ENCODE assay signal across 29 mouse cellular contexts in genomic region chr6:38335264-38335663, GRCm38 (mm10). TPM values are rescaled to one million over a fixed set of nuclear protein-coding genes. Genes with fewer than 3 reads are reported as not detected.
DNase-seq lines count a peak whose midpoint lies in the region; ATAC-seq and TF ChIP-seq lines count a peak whose summit lies in the region.
"Had no signal": no experiment of that assay in that cellular context is flagged by ENCODE, and none has a peak within 500 bp of the region (broad histone marks: within the 10 kb centered on the region; RNA-seq: fewer than 3 reads in every experiment).

No protein-coding gene starts in this region.

- no peak overlapping the region for H3K9ac ChIP-seq in liver, adult 2 months (ENCODE audit: low read depth, low read length)
- H3K9ac ChIP-seq in liver, embryonic 11.5 days (ENCODE audit: low read depth, low read length), result no peak overlapping the region
- no peak overlapping the region for H3K9ac ChIP-seq in intestine, postnatal 0 days (ENCODE audit: low read depth, low read length)
- H3K9ac ChIP-seq in forebrain, embryonic 14.5 days (ENCODE audit: low read length), result no peak overlapping the region
- H3K9ac ChIP-seq: forebrain, embryonic 13.5 days; hindbrain, embryonic 12.5 days; limb, embryonic 15.5 days; lung, embryonic 15.5 days; midbrain, embryonic 12.5 days; neural tube, embryonic 12.5 days had no signal

- H3K27ac ChIP-seq in liver, adult 2 months (replicated peaks; ENCODE audit: insufficient read depth, low read depth, low read length), result peak overlapping the region; percentile 85
- no peak overlapping the region for H3K27ac ChIP-seq in liver, embryonic 11.5 days (ENCODE audit: low read depth, low read length)
- H3K27ac ChIP-seq in intestine, postnatal 0 days (ENCODE audit: low read depth, low read length), result peak overlapping the region; percentile 54; the same call in 1 of the 2 replicates
- peak overlapping the region; percentile 50; the same call in 1 of the 2 replicates for H3K27ac ChIP-seq in small intestine, adult 2 months (ENCODE audit: insufficient read depth, low read depth, low read length)
- H3K27ac ChIP-seq in forebrain, embryonic 14.5 days (ENCODE audit: low read depth, low read length), result no peak overlapping the region
- H3K27ac ChIP-seq: forebrain, embryonic 13.5 days; hindbrain, embryonic 12.5 days; hindbrain, postnatal 0 days; kidney, postnatal 0 days; limb, embryonic 10.5 days; limb, embryonic 15.5 days; lung, embryonic 15.5 days; midbrain, embryonic 12.5 days; neural tube, embryonic 12.5 days had no signal

- WGBS in liver, adult 2 months, result 18% methylated on average over 6 of the region's 6 CpGs
- 78% methylated on average over 6 of the region's 6 CpGs for WGBS in liver, embryonic 11.5 days
- WGBS in intestine, postnatal 0 days, result 34% methylated on average over 6 of the region's 6 CpGs
- 33% methylated on average over 6 of the region's 6 CpGs for WGBS in small intestine, adult 2 months
- WGBS in forebrain, embryonic 14.5 days, result 87% methylated on average over 6 of the region's 6 CpGs

- TF ChIP-seq POLR2A in liver, adult 2 months (IDR thresholded peaks at IDR 0.05; ENCODE audit: extremely low read depth, insufficient read depth, low read length), result no peak
- no peak for TF ChIP-seq POLR2A in small intestine, adult 2 months (IDR thresholded peaks at IDR 0.05; ENCODE audit: low read depth, low read length)

- no peaks in the 10 kb centered on the region for H3K9me3 ChIP-seq in liver, embryonic 11.5 days (ENCODE audit: control insufficient read depth, low read length)
- H3K9me3 ChIP-seq in intestine, postnatal 0 days (ENCODE audit: control insufficient read depth), result no peaks in the 10 kb centered on the region
- no peaks in the 10 kb centered on the region for H3K9me3 ChIP-seq in forebrain, embryonic 14.5 days (replicated peaks; ENCODE audit: control insufficient read depth, low read length)
- H3K9me3 ChIP-seq: forebrain, embryonic 13.5 days; G1E; hindbrain, embryonic 12.5 days; limb, embryonic 10.5 days; limb, embryonic 15.5 days; lung, embryonic 15.5 days; midbrain, embryonic 12.5 days; neural tube, embryonic 12.5 days had no signal

- DNase-seq in liver, adult 2 months (ENCODE audit: extremely low read depth, low read depth, low spot score), result peak; percentile 84
- no peak for DNase-seq in liver, embryonic 11.5 days (ENCODE audit: low spot score)
- no peak for DNase-seq in urinary bladder, postnatal 25 days (ENCODE audit: low spot score)
- no peak for DNase-seq in heart, adult 11 months
- no peak for DNase-seq in forebrain, embryonic 14.5 days (ENCODE audit: low spot score)
- DNase-seq: adrenal gland, postnatal 10 days; cerebellum, adult 11 months; cerebellum, adult 9-10 months; cerebellum, postnatal 36 days; gastrocnemius, postnatal 25 days; heart, adult 18-20 months; heart, postnatal 36 days; kidney, adult 2 months; kidney, postnatal 4 days; thymus, postnatal 4 days had no signal

- H3K27me3 ChIP-seq in liver, adult 2 months (ENCODE audit: control insufficient read depth, insufficient read depth, low read length), result no peaks in the 10 kb centered on the region
- H3K27me3 ChIP-seq in liver, embryonic 11.5 days (replicated peaks; ENCODE audit: control insufficient read depth, insufficient read depth, low read length), result no peaks in the 10 kb centered on the region
- no peaks in the 10 kb centered on the region for H3K27me3 ChIP-seq in intestine, postnatal 0 days (replicated peaks; ENCODE audit: control insufficient read depth, insufficient read depth, low read length)
- H3K27me3 ChIP-seq in small intestine, adult 2 months (ENCODE audit: control insufficient read depth, insufficient read depth, low read length), result no peaks in the 10 kb centered on the region
- no peaks in the 10 kb centered on the region for H3K27me3 ChIP-seq in forebrain, embryonic 14.5 days (replicated peaks; ENCODE audit: control insufficient read depth, insufficient read depth, low read length)
- H3K27me3 ChIP-seq: forebrain, embryonic 13.5 days; hindbrain, embryonic 12.5 days; limb, embryonic 15.5 days; lung, embryonic 15.5 days; midbrain, embryonic 12.5 days; neural tube, embryonic 12.5 days had no signal

- no peak for TF ChIP-seq CTCF in liver, adult 2 months (IDR thresholded peaks at IDR 0.05; ENCODE audit: low read depth, low read length)
- no peak for TF ChIP-seq CTCF in intestine, postnatal 0 days (IDR thresholded peaks at IDR 0.05; ENCODE audit: low read depth)
- TF ChIP-seq CTCF in small intestine, adult 2 months (IDR thresholded peaks at IDR 0.05; ENCODE audit: extremely low read depth, insufficient read length, insufficient replicate concordance, low read depth, low read length), result no peak

- H3K4me3 ChIP-seq in liver, adult 2 months (ENCODE audit: insufficient read depth, low read depth, low read length), result no peak overlapping the region
- no peak overlapping the region for H3K4me3 ChIP-seq in liver, embryonic 11.5 days (ENCODE audit: low read depth, low read length)
- H3K4me3 ChIP-seq in intestine, postnatal 0 days (ENCODE audit: low read depth, low read length), result no peak overlapping the region
- H3K4me3 ChIP-seq in small intestine, adult 2 months (ENCODE audit: low read depth, low read length), result no peak overlapping the region
- H3K4me3 ChIP-seq in forebrain, embryonic 14.5 days (ENCODE audit: low read depth, low read length), result no peak overlapping the region
- H3K4me3 ChIP-seq: forebrain, embryonic 13.5 days; hindbrain, embryonic 12.5 days; limb, embryonic 10.5 days; limb, embryonic 15.5 days; lung, embryonic 15.5 days; midbrain, embryonic 12.5 days; myocyte; neural tube, embryonic 12.5 days had no signal

- peaks cover 20% of the 10 kb centered on the region for H3K4me1 ChIP-seq in liver, adult 2 months (ENCODE audit: control insufficient read depth, insufficient read depth, low read length)
- peaks cover 12% of the 10 kb centered on the region for H3K4me1 ChIP-seq in liver, embryonic 11.5 days (replicated peaks; ENCODE audit: control insufficient read depth, insufficient read depth, low read length)
- 0 out of 2 replicates have a peak, but pooled peaks cover 3% of the 10 kb centered on the region for H3K4me1 ChIP-seq in intestine, postnatal 0 days (replicated peaks; ENCODE audit: control insufficient read depth, insufficient read depth, low read length)
- peaks cover 8% of the 10 kb centered on the region; the same call in 1 of the 2 replicates for H3K4me1 ChIP-seq in small intestine, adult 2 months (ENCODE audit: control insufficient read depth, insufficient read depth, insufficient read length, low read length)
- H3K4me1 ChIP-seq in forebrain, embryonic 14.5 days (ENCODE audit: control insufficient read depth, insufficient read depth, low read length), result no peaks in the 10 kb centered on the region
- H3K4me1 ChIP-seq: forebrain, embryonic 13.5 days; hindbrain, embryonic 12.5 days; limb, embryonic 10.5 days; limb, embryonic 15.5 days; lung, embryonic 15.5 days; midbrain, embryonic 12.5 days; neural tube, embryonic 12.5 days had no signal

- no peak overlapping the region for H3K4me2 ChIP-seq in liver, embryonic 11.5 days
- H3K4me2 ChIP-seq in intestine, postnatal 0 days (replicated peaks; ENCODE audit: low read depth), result peak overlapping the region; percentile 37; the same call in 1 of the 2 replicates
- no peak overlapping the region for H3K4me2 ChIP-seq in forebrain, embryonic 14.5 days (ENCODE audit: low read length)
- H3K4me2 ChIP-seq: forebrain, embryonic 13.5 days; heart, embryonic 11.5 days; hindbrain, embryonic 12.5 days; limb, embryonic 15.5 days; lung, embryonic 15.5 days; midbrain, embryonic 12.5 days; neural tube, embryonic 12.5 days had no signal

- peaks cover 45% of the 10 kb centered on the region for H3K36me3 ChIP-seq in liver, adult 2 months (ENCODE audit: control insufficient read depth, insufficient read depth, low read length)
- peaks cover 50% of the 10 kb centered on the region for H3K36me3 ChIP-seq in liver, embryonic 11.5 days (ENCODE audit: control insufficient read depth, insufficient read depth, low read length)
- H3K36me3 ChIP-seq in intestine, postnatal 0 days (ENCODE audit: control insufficient read depth, insufficient read depth), result peaks cover 72% of the 10 kb centered on the region
- peaks cover 78% of the 10 kb centered on the region for H3K36me3 ChIP-seq in small intestine, adult 2 months (ENCODE audit: control insufficient read depth, insufficient read depth, low read length)
- H3K36me3 ChIP-seq in forebrain, embryonic 14.5 days (ENCODE audit: control insufficient read depth, insufficient read depth, low read length), result no peaks in the 10 kb centered on the region
- H3K36me3 ChIP-seq: hindbrain, embryonic 12.5 days; limb, embryonic 10.5 days; limb, embryonic 15.5 days; lung, embryonic 15.5 days; midbrain, embryonic 12.5 days; neural tube, embryonic 12.5 days had no signal

- ATAC-seq in liver, embryonic 11.5 days (replicated peaks; ENCODE audit: low FRiP score), result no peak
- peak; percentile 70 for ATAC-seq in intestine, postnatal 0 days
- no peak for ATAC-seq in forebrain, embryonic 14.5 days
- ATAC-seq: forebrain, embryonic 13.5 days; hindbrain, postnatal 0 days had no signal

- H3K79me2 ChIP-seq in liver, adult 2 months (ENCODE audit: control insufficient read depth, insufficient read depth, low read length), result no peaks in the 10 kb centered on the region; the same call in 1 of the 2 replicates

RNA-seq across cellular contexts. Expression of gene Zc3hav1, which starts 19.1 kb away (rescaled TPM):
- total RNA-seq in liver, adult 2 months (2014; rRNA removed), result 27.9 and 31.8 TPM in 2 replicates
- 16.3 and 17.0 TPM in 2 replicates for polyA plus RNA-seq in liver, adult 2 months (2012; rRNA removed)
- polyA plus RNA-seq in liver, embryonic 11.5 days (2014; fragmentation: Nextera tagmentation; extraction: Ambion mirVana), result 28.4 and 31.3 TPM in 2 replicates
- polyA plus RNA-seq in intestine, postnatal 0 days (2015; fragmentation: Nextera tagmentation; extraction: Ambion mirVana), result 22.7 and 22.8 TPM in 2 replicates
- polyA plus RNA-seq in small intestine, adult 2 months (2012; rRNA removed), result 14.9 and 34.7 TPM in 2 replicates
- 0.71 and 1.1 TPM in 2 replicates for polyA plus RNA-seq in forebrain, embryonic 14.5 days (2014; fragmentation: Nextera tagmentation; extraction: Ambion mirVana)

RNA-seq across cellular contexts. Expression of gene Zc3hav1l, which starts 36.2 kb away (rescaled TPM):
- 0.18 and 0.27 TPM in 2 replicates for total RNA-seq in liver, adult 2 months (2014; rRNA removed)
- polyA plus RNA-seq in liver, adult 2 months (2012; rRNA removed), result 0.15 and 0.22 TPM in 2 replicates
- 8.3 and 8.9 TPM in 2 replicates for polyA plus RNA-seq in liver, embryonic 11.5 days (2014; fragmentation: Nextera tagmentation; extraction: Ambion mirVana)
- polyA plus RNA-seq in intestine, postnatal 0 days (2015; fragmentation: Nextera tagmentation; extraction: Ambion mirVana), result 1.6 TPM in 2 replicates
- 0.80 and 1.3 TPM in 2 replicates for polyA plus RNA-seq in small intestine, adult 2 months (2012; rRNA removed)
- polyA plus RNA-seq in forebrain, embryonic 14.5 days (2014; fragmentation: Nextera tagmentation; extraction: Ambion mirVana), result 5.3 and 6.1 TPM in 2 replicates

RNA-seq across cellular contexts. Expression of gene Ttc26, which starts 46.0 kb away (rescaled TPM):
- total RNA-seq in liver, adult 2 months (2014; rRNA removed), result 0.47 and 0.65 TPM in 2 replicates
- polyA plus RNA-seq in liver, adult 2 months (2012; rRNA removed), result 0.10 and 0.11 TPM in 2 replicates
- 3.3 and 3.8 TPM in 2 replicates for polyA plus RNA-seq in liver, embryonic 11.5 days (2014; fragmentation: Nextera tagmentation; extraction: Ambion mirVana)
- polyA plus RNA-seq in intestine, postnatal 0 days (2015; fragmentation: Nextera tagmentation; extraction: Ambion mirVana), result 0.71 and 0.85 TPM in 2 replicates
- polyA plus RNA-seq in small intestine, adult 2 months (2012; rRNA removed), result 0.08 and 0.13 TPM in 2 replicates
- polyA plus RNA-seq in forebrain, embryonic 14.5 days (2014; fragmentation: Nextera tagmentation; extraction: Ambion mirVana), result 5.4 and 6.9 TPM in 2 replicates

Comparison
In these comparisons a context has a peak if more than half of its experiments do, and no peak if none do; other contexts are left out.
1. H3K27ac ChIP-seq: peak in liver, adult 2 months (single experiment), intestine, postnatal 0 days (single experiment) and small intestine, adult 2 months (single experiment); none in liver, embryonic 11.5 days (single experiment) and forebrain, embryonic 14.5 days (single experiment).